Mouse (Mus musculus) lung, adult 2 months (tissue): ENCODE measurements around the gene Bbip1. TPM values are rescaled to one million over a fixed set of nuclear protein-coding genes. Genes with fewer than 3 reads are reported as not detected.

Experiments
- DNase-seq: peaks from one replicate; pipeline ENCODE4 v3.0.0; 2022
- H3K4me1 ChIP-seq: fragments of 200-500 bp; 2 replicates; pipeline ENCODE4 v1.6.1; 2011; ENCODE audit warnings: low read length; ENCODE audit not compliant: control insufficient read depth, insufficient read depth
- H3K4me3 ChIP-seq: fragments of 200-500 bp; replicated peaks from 2 replicates; pipeline ENCODE3; 2011; ENCODE audit warnings: low read depth, mild to moderate bottlenecking, control low read depth, low read length; ENCODE audit errors: extremely low read depth
- CTCF ChIP-seq: fragments of 200-500 bp; IDR thresholded peaks from 2 replicates; pipeline ENCODE4 v1.5.1; 2011; ENCODE audit warnings: mild to moderate bottlenecking, low read length, control low read depth; ENCODE audit not compliant: insufficient read depth
- POLR2A ChIP-seq: fragments of 200-500 bp; IDR thresholded peaks from 2 replicates; pipeline ENCODE4 v1.6.1; 2011; ENCODE audit warnings: low read depth, mild to moderate bottlenecking, control low read depth, low read length, borderline replicate concordance; ENCODE audit errors: extremely low read depth
- WGBS: fragments of 180-500 bp; shearing (Covaris S2); methylation state at CpG from one replicate; pipeline ENCODE4 v1.1.7; 2018; 5-methylcytosine and 5-hydroxymethylcytosine counted together
- polyA plus RNA-seq: library from polyadenylated mRNA; depleted of rRNA; stranded (reverse); fragments of >200 nt; gene quantifications from 2 replicates; pipeline ENCODE4 v1.2.3, GENCODE M21; 2012

The Bbip1 gene
- polyA plus RNA-seq, 1 experiment = 6.9 TPM

DNA sequence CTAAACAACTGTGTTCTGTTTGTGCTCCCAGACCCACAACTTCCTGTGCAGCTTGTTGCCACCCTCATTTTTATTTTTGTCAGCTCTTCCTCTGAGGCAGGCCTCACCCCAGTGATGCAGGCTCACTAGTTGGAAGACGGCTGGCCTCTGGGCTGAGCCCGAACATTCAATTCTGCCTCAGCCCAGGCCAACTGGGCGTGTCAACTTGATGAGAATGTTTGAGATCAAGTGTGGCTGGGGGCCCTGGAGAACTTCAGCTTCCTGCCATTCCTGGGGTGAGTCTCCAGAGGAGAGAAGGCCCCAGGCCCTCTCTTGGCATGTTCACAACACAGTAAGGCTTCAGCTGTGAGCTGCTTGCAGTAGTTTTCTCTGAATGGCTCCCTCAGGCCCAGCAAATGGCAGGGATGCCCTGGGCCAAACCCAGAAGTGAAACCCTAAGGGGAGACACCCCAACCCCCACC lies 50.7 kb downstream of the Bbip1 start:
- H3K4me1 ChIP-seq = no peaks in the 10 kb centered on the region; the same call in 1 of the 2 replicates
- 41% methylated on average over 3 of the region's 3 CpGs for WGBS

DNA sequence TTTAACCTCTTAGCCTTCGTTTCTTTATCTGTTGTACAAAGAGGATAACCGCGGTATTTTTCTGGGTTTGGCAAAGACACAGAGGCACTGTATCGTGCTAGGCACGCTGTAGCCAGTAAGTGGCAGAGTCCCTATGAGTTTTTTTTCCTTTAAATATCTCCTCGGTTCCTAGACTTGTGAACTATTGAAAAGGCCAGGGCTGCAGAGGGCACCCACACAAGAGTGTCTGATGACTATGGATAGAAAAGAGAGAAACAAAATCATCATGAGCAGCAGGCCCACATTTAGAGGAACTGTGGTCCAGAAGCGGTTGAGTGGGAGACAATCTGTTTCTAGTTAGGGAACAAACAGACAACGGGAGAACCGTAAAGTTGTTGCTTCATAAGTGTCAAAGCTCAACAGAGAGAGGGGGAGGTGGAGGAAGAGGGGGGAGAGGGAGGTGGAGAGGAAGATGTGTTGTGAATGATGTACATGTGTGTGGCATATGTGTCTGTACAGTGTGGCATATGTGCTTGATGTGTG lies 51.5 kb downstream of the Bbip1 start:
- TF ChIP-seq POLR2A (no peak), CTCF (no peak)
- DNase-seq = no peak
- 48% methylated on average over 9 of the region's 9 CpGs for WGBS
- Histone ChIP-seq H3K4me1 (no peaks in the 10 kb centered on the region; the same call in 1 of the 2 replicates), H3K4me3 (no peak overlapping the region)

More for the DNA sequence above, 50.7 kb downstream of the Bbip1 start:
- TF ChIP-seq CTCF (no peak), POLR2A (no peak)
- no peak overlapping the region for H3K4me3 ChIP-seq
- DNase-seq = no peak

- Histone ChIP-seq H3K4me3 (no peak within 1 kb of the TSS), H3K4me1 (no peaks in the 10 kb centered on the region; the same call in 1 of the 2 replicates)
- no peak for TF ChIP-seq CTCF
- 51% methylated on average over 3 of the region's 3 CpGs for WGBS
- no peak for DNase-seq
Measured at GRCm38 (mm10) chr19:53892061-53892460, 52.4 kb downstream of the Bbip1 start, which contains the start of gene Pdcd4. Gene Pdcd4, plus strand, starts transcription at chr19:53892231.

DNA sequence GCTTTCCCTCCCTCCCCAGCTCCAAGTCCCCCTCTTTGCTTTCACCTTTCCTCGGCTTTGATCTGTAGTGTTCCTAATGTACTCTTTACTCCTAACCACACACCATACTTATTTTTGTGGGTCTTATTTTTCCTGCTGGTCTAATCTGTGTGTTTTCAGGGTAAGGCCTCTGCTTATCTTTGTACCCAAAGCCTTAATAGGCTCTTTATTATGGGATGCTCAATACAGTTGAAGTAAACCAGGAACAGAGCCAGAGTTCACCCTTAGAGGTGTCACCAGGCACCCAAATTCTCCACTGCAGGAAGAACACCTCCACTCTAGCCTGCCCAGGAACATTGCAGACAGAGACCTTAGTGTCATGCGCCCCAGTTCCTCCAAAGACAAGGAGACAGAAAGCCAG lies 52.9 kb downstream of the Bbip1 start:
- DNase-seq = no peak
- Histone ChIP-seq H3K4me3 (no peak overlapping the region), H3K4me1 (no peaks in the 10 kb centered on the region; the same call in 1 of the 2 replicates)
- TF ChIP-seq CTCF (no peak), POLR2A (no peak)
- 87% methylated on average over 2 of the region's 2 CpGs for WGBS

DNA sequence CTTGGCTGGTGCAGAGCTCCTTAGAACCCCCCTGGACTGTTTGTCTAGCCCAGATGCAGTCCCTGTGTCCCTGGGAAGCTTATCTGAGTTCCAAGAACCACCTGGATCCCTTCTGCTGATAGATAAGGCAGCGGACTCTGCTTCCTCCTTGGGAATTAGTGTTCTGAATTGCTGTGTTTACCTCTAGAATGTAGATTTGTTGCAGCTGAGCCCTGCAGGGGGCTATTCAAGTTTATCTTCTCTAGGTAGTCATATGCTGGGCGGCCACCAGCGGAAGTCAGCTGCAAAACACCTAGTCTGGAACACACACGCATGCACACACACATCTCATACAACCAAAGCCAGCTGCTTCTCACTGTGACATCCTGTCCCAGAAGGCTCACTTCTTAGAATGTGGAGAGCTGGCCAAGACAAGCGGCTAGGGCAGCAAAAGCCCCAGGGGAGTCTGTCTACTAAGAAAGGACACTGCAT lies 53.6 kb downstream of the Bbip1 start:
- TF ChIP-seq POLR2A = no peak
- TF ChIP-seq CTCF = no peak
- DNase-seq = no peak
- WGBS = 56% methylated on average over 5 of the region's 5 CpGs
- no peaks in the 10 kb centered on the region; the same call in 1 of the 2 replicates for H3K4me1 ChIP-seq
- no peak overlapping the region for H3K4me3 ChIP-seq

DNA sequence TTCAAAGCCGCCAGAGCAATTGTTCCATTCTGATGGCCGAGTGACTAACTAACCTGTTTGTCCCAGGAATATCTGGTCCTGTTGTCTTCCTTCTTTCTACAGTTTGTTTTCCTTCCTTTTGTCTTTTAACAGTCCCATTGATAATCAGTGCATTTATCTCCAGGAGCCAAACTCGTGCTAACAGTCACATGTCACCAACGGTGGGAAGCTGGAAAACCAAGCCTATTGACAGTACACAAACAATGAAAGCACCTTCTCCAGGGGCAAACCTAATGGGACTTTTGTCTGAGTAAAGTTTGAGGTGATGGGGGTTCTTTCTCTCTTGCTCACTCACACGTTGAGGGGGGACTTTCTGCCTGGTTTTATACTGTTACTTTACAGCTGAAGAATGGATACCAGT lies 54.2 kb downstream of the Bbip1 start:
- H3K4me1 ChIP-seq = no peaks in the 10 kb centered on the region; the same call in 1 of the 2 replicates
- no peak for DNase-seq
- TF ChIP-seq POLR2A = no peak
- no peak for TF ChIP-seq CTCF
- no peak overlapping the region for H3K4me3 ChIP-seq
- WGBS = 59% methylated on average over 5 of the region's 5 CpGs

DNA sequence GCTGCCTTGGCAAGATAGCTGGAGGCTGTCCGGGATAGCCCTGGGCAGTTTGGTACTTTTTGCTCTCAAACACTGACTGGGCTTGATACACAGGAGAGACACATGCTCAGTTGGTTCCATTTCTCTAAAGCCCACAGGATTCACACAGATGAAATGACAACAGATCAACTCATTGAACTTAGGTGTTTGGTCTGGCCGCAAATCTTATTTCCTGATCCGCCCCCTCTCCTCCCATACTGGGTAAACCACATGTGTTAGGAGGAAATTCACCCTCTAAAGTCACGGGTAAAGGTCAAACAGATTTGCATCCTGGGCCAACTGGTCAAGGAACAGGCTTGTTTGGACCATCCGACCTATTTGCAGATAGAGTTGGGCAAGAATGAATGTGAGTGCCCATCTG lies 54.9 kb downstream of the Bbip1 start:
- Histone ChIP-seq H3K4me1 (no peaks in the 10 kb centered on the region; the same call in 1 of the 2 replicates), H3K4me3 (no peak overlapping the region)
- no peak for TF ChIP-seq POLR2A
- no peak for TF ChIP-seq CTCF
- DNase-seq = no peak
- 51% methylated on average over 5 of the region's 5 CpGs for WGBS

DNA sequence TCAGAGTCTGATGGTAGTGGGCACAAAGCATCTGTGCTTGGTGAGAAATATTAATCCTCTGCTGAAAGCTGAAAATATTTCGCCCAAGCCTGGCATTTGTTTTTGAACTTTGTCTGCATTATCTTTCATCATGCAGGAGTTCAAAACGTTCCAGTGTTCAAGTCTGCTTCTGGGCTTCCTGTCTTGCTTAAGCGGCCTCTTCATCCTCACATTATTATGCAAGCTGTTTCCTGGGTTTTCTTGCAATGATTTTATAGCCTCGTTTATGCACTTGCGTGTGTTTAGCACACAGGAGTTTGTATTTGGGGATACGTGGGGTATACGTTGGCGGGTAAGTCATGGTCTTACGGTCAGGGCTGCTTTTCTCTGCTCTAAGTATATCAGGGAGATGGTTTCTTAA lies 56.1 kb downstream of the Bbip1 start:
- WGBS = 62% methylated on average over 9 of the region's 9 CpGs
- no peaks in the 10 kb centered on the region; the same call in 1 of the 2 replicates for H3K4me1 ChIP-seq
- TF ChIP-seq CTCF = no peak
- TF ChIP-seq POLR2A = no peak
- no peak overlapping the region for H3K4me3 ChIP-seq
- DNase-seq = no peak

DNA sequence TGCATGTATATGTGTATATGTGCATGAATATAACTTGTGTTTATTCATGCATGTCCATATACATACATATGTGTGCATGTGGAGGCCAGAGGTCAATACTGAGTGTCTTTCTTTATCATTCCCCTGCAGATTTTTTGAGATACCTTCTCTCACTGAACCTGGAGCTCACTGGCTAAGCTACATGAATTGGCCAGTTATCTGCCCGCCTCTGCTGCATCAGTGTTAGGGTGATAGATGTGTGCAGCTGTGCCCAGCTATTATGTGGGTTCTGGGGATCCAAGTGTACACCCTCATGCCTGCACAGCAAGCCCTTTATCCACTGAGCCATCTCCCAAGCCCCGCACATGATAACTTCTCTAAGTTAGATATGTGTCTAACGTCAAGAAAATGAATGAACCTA lies 56.6 kb downstream of the Bbip1 start:
- H3K4me3 ChIP-seq = no peak overlapping the region
- DNase-seq = no peak
- H3K4me1 ChIP-seq = no peaks in the 10 kb centered on the region; the same call in 1 of the 2 replicates
- WGBS = 75% methylated on average over 3 of the region's 3 CpGs
- TF ChIP-seq POLR2A (no peak), CTCF (no peak)
